Mouse (Mus musculus) liver, postnatal 0 days (tissue): ENCODE results near the gene Purb. TPM values are rescaled to one million over a fixed set of nuclear protein-coding genes. Genes with fewer than 3 reads are reported as not detected.

Source experiments
- ATAC-seq: fragments of 200-750 bp; cut with Nextera tagmentation; 2 replicates; pipeline ENCODE4 v1.8.0; 2017; ENCODE audit warnings: mild to moderate bottlenecking, moderate library complexity
- DNase-seq: peaks from one replicate; pipeline ENCODE4 v3.0.0-alpha.2; 2016
- H3K27ac ChIP-seq: fragments of 300-500 bp; sonication (generic); 2 replicates; pipeline ENCODE4 v1.5.1; 2014; ENCODE audit warnings: antibody characterized with exemption, moderate library complexity, mild to moderate bottlenecking, low read depth
- H3K27me3 ChIP-seq: fragments of 300-500 bp; sonication (generic); 2 replicates; pipeline ENCODE4 v1.6.1; 2014; ENCODE audit warnings: low read length, control low read depth, mixed read lengths; ENCODE audit not compliant: insufficient read depth
- H3K36me3 ChIP-seq: fragments of 300-500 bp; sonication (generic); replicated peaks from 2 replicates; pipeline ENCODE4 v1.6.1; 2014; ENCODE audit warnings: mild to moderate bottlenecking, control low read depth, low read length, moderate library complexity, mixed read lengths; ENCODE audit not compliant: insufficient read depth
- H3K4me1 ChIP-seq: fragments of 300-500 bp; sonication (generic); 2 replicates; pipeline ENCODE4 v1.6.1; 2014; ENCODE audit warnings: antibody characterized with exemption, mild to moderate bottlenecking, control low read depth; ENCODE audit not compliant: insufficient read depth
- H3K4me2 ChIP-seq: fragments of 300-500 bp; sonication (generic); 2 replicates; pipeline ENCODE4 v1.6.1; 2014; ENCODE audit warnings: low read depth, mild to moderate bottlenecking, low read length, moderate library complexity, mixed read lengths
- H3K4me3 ChIP-seq: fragments of 300-500 bp; sonication (generic); 2 replicates; pipeline ENCODE4 v1.5.1; 2014; ENCODE audit warnings: low read depth, low read length
- H3K9ac ChIP-seq: fragments of 300-500 bp; sonication (generic); replicated peaks from 2 replicates; pipeline ENCODE4 v1.6.1; 2014; ENCODE audit warnings: mild to moderate bottlenecking, moderate library complexity
- H3K9me3 ChIP-seq: fragments of 300-500 bp; sonication (generic); 2 replicates; pipeline ENCODE4 v1.6.1; 2016; ENCODE audit warnings: mild to moderate bottlenecking, control low read depth, low read length, mixed read lengths
- CTCF ChIP-seq: sonication (generic); IDR thresholded peaks from 2 replicates; pipeline ENCODE4 v1.5.1; 2016; ENCODE audit warnings: antibody characterized with exemption, low read depth
- EP300 ChIP-seq: IDR thresholded peaks from 2 replicates; pipeline ENCODE4 v1.6.1; 2016; ENCODE audit warnings: antibody characterized with exemption, low read depth, mild to moderate bottlenecking
- WGBS: fragments of 180-500 bp; shearing (Covaris S2); extraction: QIAGEN DNeasy Blood & Tissue Kit; methylation state at CpG from one replicate; pipeline ENCODE4 v1.1.7; 2014; ENCODE audit not compliant: insufficient replicate concordance; 5-methylcytosine and 5-hydroxymethylcytosine counted together
- polyA plus RNA-seq: library from polyadenylated mRNA; unstranded; fragments of >200 nt; fragmentation: Nextera tagmentation; extraction: Ambion mirVana; gene quantifications from 2 replicates; pipeline ENCODE4 v1.2.1, GENCODE M21; 2015

Purb gene
- polyA plus RNA-seq, 1 experiment from 2014 or later: 6.1 TPM

GRCm38 (mm10) chr11:6480191-6480590 is 4.5 kb upstream of the Purb start:
- TF ChIP-seq EP300 (no peak), CTCF (no peak)

GRCm38 (mm10) chr11:6479231-6479630 is 3.5 kb upstream of the Purb start:
- Histone ChIP-seq H3K27me3 (no peaks in the 10 kb centered on the region), H3K9ac (no peak overlapping the region), H3K4me2 (no peak overlapping the region), H3K36me3 (no peaks in the 10 kb centered on the region), H3K4me1 (peaks cover 15% of the 10 kb centered on the region), H3K4me3 (no peak overlapping the region), H3K27ac (no peak overlapping the region), H3K9me3 (no peaks in the 10 kb centered on the region)
- TF ChIP-seq EP300: no peak
- TF ChIP-seq CTCF: no peak
- 85% methylated on average over 2 of the region's 2 CpGs for WGBS
- no peak for DNase-seq
- ATAC-seq: no peak

More at GRCm38 (mm10) chr11:6480191-6480590, 4.5 kb upstream of the Purb start:
- H3K4me3 ChIP-seq: no peak overlapping the region
- H3K9me3 ChIP-seq: no peaks in the 10 kb centered on the region
- WGBS: 72% methylated on average over 7 of the region's 7 CpGs
- H3K4me2 ChIP-seq: no peak overlapping the region
- no peak for DNase-seq
- no peaks in the 10 kb centered on the region for H3K27me3 ChIP-seq
- no peak overlapping the region for H3K9ac ChIP-seq
- H3K36me3 ChIP-seq: no peaks in the 10 kb centered on the region
- no peak for ATAC-seq
- peaks cover 14% of the 10 kb centered on the region for H3K4me1 ChIP-seq
- no peak overlapping the region for H3K27ac ChIP-seq

- H3K4me1 ChIP-seq: peaks cover 23% of the 10 kb centered on the region
- H3K4me3 ChIP-seq: no peak overlapping the region
- ATAC-seq (no peak), DNase-seq (no peak)
- TF ChIP-seq CTCF (no peak), EP300 (no peak)
- H3K36me3 ChIP-seq: no peaks in the 10 kb centered on the region
- WGBS: 100% methylated on average over 1 of the region's 1 CpGs
- no peak overlapping the region for H3K9ac ChIP-seq
- H3K27ac ChIP-seq: no peak overlapping the region
- no peaks in the 10 kb centered on the region for H3K27me3 ChIP-seq
- H3K4me2 ChIP-seq: no peak overlapping the region
- H3K9me3 ChIP-seq: no peaks in the 10 kb centered on the region
Measured at GRCm38 (mm10) chr11:6477350-6477749, 1.6 kb upstream of the Purb start.

- no peak overlapping the region for H3K4me3 ChIP-seq
- no peaks in the 10 kb centered on the region for H3K36me3 ChIP-seq
- no peak for ATAC-seq
- 76% methylated on average over 6 of the region's 6 CpGs for WGBS
- no peaks in the 10 kb centered on the region for H3K9me3 ChIP-seq
- H3K4me1 ChIP-seq: peaks cover 26% of the 10 kb centered on the region
- H3K9ac ChIP-seq: no peak overlapping the region
- no peak for TF ChIP-seq EP300
- TF ChIP-seq CTCF: no peak
- no peaks in the 10 kb centered on the region for H3K27me3 ChIP-seq
- DNase-seq: no peak
- H3K4me2 ChIP-seq: no peak overlapping the region
- H3K27ac ChIP-seq: no peak overlapping the region
Measured at GRCm38 (mm10) chr11:6476876-6477275, 1.2 kb upstream of the Purb start.

GRCm38 (mm10) chr11:6474874-6475731 is 614 bp downstream of the Purb start:
- Histone ChIP-seq H3K36me3 (peaks cover 6% of the 10 kb centered on the region; the same call in 1 of the 2 replicates), H3K9me3 (no peaks in the 10 kb centered on the region), H3K27me3 (no peaks in the 10 kb centered on the region), H3K4me1 (peaks cover 36% of the 10 kb centered on the region), H3K4me3 (peak overlapping the region; percentile 94), H3K4me2 (peak overlapping the region; percentile 72), H3K9ac (peak overlapping the region; percentile 97), H3K27ac (peak overlapping the region; percentile 98)
- 0% methylated on average over 95 of the region's 109 CpGs for WGBS
- ATAC-seq (peak; percentile 58), DNase-seq (peak; percentile 70)
- TF ChIP-seq EP300 (no peak), CTCF (peak; percentile 27; the same call in 1 of the 2 replicates)

- Histone ChIP-seq H3K9me3 (no peaks in the 10 kb centered on the region), H3K4me2 (peak overlapping the region; percentile 72), H3K4me1 (peaks cover 39% of the 10 kb centered on the region), H3K27ac (peak overlapping the region; percentile 98), H3K27me3 (no peaks in the 10 kb centered on the region), H3K9ac (peak overlapping the region; percentile 97), H3K4me3 (peak overlapping the region; percentile 94), H3K36me3 (peaks cover 6% of the 10 kb centered on the region; the same call in 1 of the 2 replicates)
- no peak for DNase-seq
- TF ChIP-seq EP300 (no peak), CTCF (no peak)
- ATAC-seq: no peak
- WGBS: 31% methylated on average over 6 of the region's 6 CpGs
Measured at GRCm38 (mm10) chr11:6474381-6474780, 1.3 kb downstream of the Purb start.
